Mouse (Mus musculus) stomach, embryonic 15.5 days (tissue): ENCODE measurements at regions not wholly inside any gene's neighbourhood (a gene's known extent, or its start where the extent isn't known, plus 50 kb on each side); places are given as distances from the start of the nearest gene placed in this dataset.

Experiments
- ATAC-seq: fragments of 200-750 bp; cut with Nextera tagmentation; 2 replicates; pipeline ENCODE4 v1.8.0; 2017; ENCODE audit warnings: low read depth, moderate number of reproducible peaks, moderate TSS enrichment; ENCODE audit not compliant: insufficient read depth, low FRiP score
- H3K27ac ChIP-seq: fragments of 300-500 bp; sonication (generic); 2 replicates; pipeline ENCODE4 v1.5.1; 2015; ENCODE audit warnings: mild to moderate bottlenecking, inconsistent platforms
- H3K27me3 ChIP-seq: fragments of 300-500 bp; sonication (generic); replicated peaks from 2 replicates; pipeline ENCODE4 v1.6.1; 2015; ENCODE audit warnings: inconsistent platforms
- H3K36me3 ChIP-seq: fragments of 300-500 bp; sonication (generic); 2 replicates; pipeline ENCODE4 v1.6.1; 2015; ENCODE audit warnings: inconsistent platforms
- H3K4me1 ChIP-seq: fragments of 300-500 bp; sonication (generic); 2 replicates; pipeline ENCODE4 v1.6.1; 2015; ENCODE audit warnings: inconsistent platforms
- H3K4me2 ChIP-seq: fragments of 300-500 bp; sonication (generic); 2 replicates; pipeline ENCODE4 v1.6.1; 2015; ENCODE audit warnings: mild to moderate bottlenecking, inconsistent platforms
- H3K4me3 ChIP-seq: fragments of 300-500 bp; sonication (generic); replicated peaks from 2 replicates; pipeline ENCODE4 v1.5.1; 2015; ENCODE audit warnings: inconsistent platforms
- H3K9ac ChIP-seq: fragments of 300-500 bp; sonication (generic); 2 replicates; pipeline ENCODE4 v1.6.1; 2015; ENCODE audit warnings: inconsistent platforms
- H3K9me3 ChIP-seq: fragments of 300-500 bp; sonication (generic); 2 replicates; pipeline ENCODE4 v1.6.1; 2016; ENCODE audit warnings: inconsistent platforms
- WGBS: fragments of 180-500 bp; shearing (Covaris S2); methylation state at CpG from one replicate; pipeline ENCODE4 v1.1.7; 2015; 5-methylcytosine and 5-hydroxymethylcytosine counted together

GRCm38 (mm10) chr6:148627090-148627605, 183.0 kb upstream of the Tmtc1 start:
- no peaks in the 10 kb centered on the region for H3K4me1 ChIP-seq
- ATAC-seq: no peak
- H3K4me3 ChIP-seq: no peak overlapping the region
- WGBS: 79% methylated on average over 1 of the region's 1 CpGs
- no peak overlapping the region for H3K9ac ChIP-seq
- no peaks in the 10 kb centered on the region for H3K36me3 ChIP-seq
- no peak overlapping the region for H3K27ac ChIP-seq
- no peaks in the 10 kb centered on the region for H3K9me3 ChIP-seq
- no peaks in the 10 kb centered on the region for H3K27me3 ChIP-seq
- no peak overlapping the region for H3K4me2 ChIP-seq

GRCm38 (mm10) chr6:148623119-148623770, 179.1 kb upstream of the Tmtc1 start:
- 90% methylated on average over 2 of the region's 2 CpGs for WGBS
- H3K4me3 ChIP-seq: no peak overlapping the region
- H3K27ac ChIP-seq: no peak overlapping the region
- no peaks in the 10 kb centered on the region for H3K27me3 ChIP-seq
- no peak overlapping the region for H3K9ac ChIP-seq
- H3K4me2 ChIP-seq: no peak overlapping the region
- H3K4me1 ChIP-seq: no peaks in the 10 kb centered on the region
- H3K36me3 ChIP-seq: no peaks in the 10 kb centered on the region
- ATAC-seq: no peak
- H3K9me3 ChIP-seq: no peaks in the 10 kb centered on the region

GRCm38 (mm10) chr6:148620034-148620433, 175.8 kb upstream of the Tmtc1 start:
- 50% methylated on average over 1 of the region's 1 CpGs for WGBS
- Histone ChIP-seq H3K27me3 (no peaks in the 10 kb centered on the region), H3K36me3 (no peaks in the 10 kb centered on the region), H3K4me2 (no peak overlapping the region), H3K4me3 (no peak overlapping the region), H3K4me1 (peaks cover 6% of the 10 kb centered on the region; the same call in 1 of the 2 replicates), H3K9me3 (no peaks in the 10 kb centered on the region), H3K27ac (no peak overlapping the region), H3K9ac (no peak overlapping the region)
- peak; percentile 87 for ATAC-seq

- 0 out of 2 replicates have a peak overlapping the region, but pooled peaks have one; percentile 10 for H3K4me2 ChIP-seq
- no peak for ATAC-seq
Observed at GRCm38 (mm10) chr6:148615931-148616330, 171.7 kb upstream of the Tmtc1 start.

GRCm38 (mm10) chr6:148615442-148615841, 171.3 kb upstream of the Tmtc1 start:
- no peaks in the 10 kb centered on the region for H3K27me3 ChIP-seq
- H3K4me2 ChIP-seq: 0 out of 2 replicates have a peak overlapping the region, but pooled peaks have one; percentile 10
- 18% methylated on average over 3 of the region's 3 CpGs for WGBS
- H3K9ac ChIP-seq: no peak overlapping the region
- H3K9me3 ChIP-seq: no peaks in the 10 kb centered on the region
- H3K4me3 ChIP-seq: no peak overlapping the region
- H3K4me1 ChIP-seq: peaks cover 6% of the 10 kb centered on the region; the same call in 1 of the 2 replicates
- no peak for ATAC-seq
- H3K27ac ChIP-seq: no peak overlapping the region; the same call in 1 of the 2 replicates
- no peaks in the 10 kb centered on the region for H3K36me3 ChIP-seq

More at GRCm38 (mm10) chr6:148615931-148616330, 171.7 kb upstream of the Tmtc1 start:
- no peaks in the 10 kb centered on the region for H3K36me3 ChIP-seq
- peaks cover 6% of the 10 kb centered on the region; the same call in 1 of the 2 replicates for H3K4me1 ChIP-seq
- H3K4me3 ChIP-seq: no peak overlapping the region
- no peaks in the 10 kb centered on the region for H3K27me3 ChIP-seq
- no peaks in the 10 kb centered on the region for H3K9me3 ChIP-seq
- WGBS: 20% methylated on average over 4 of the region's 4 CpGs
- no peak overlapping the region; the same call in 1 of the 2 replicates for H3K27ac ChIP-seq
- H3K9ac ChIP-seq: no peak overlapping the region

- ATAC-seq: no peak
- no peaks in the 10 kb centered on the region for H3K36me3 ChIP-seq
- no peak overlapping the region for H3K4me2 ChIP-seq
- 89% methylated on average over 5 of the region's 5 CpGs for WGBS
- H3K4me3 ChIP-seq: no peak overlapping the region
- H3K9ac ChIP-seq: no peak overlapping the region
- no peaks in the 10 kb centered on the region for H3K27me3 ChIP-seq
- no peaks in the 10 kb centered on the region for H3K9me3 ChIP-seq
- no peaks in the 10 kb centered on the region for H3K4me1 ChIP-seq
- H3K27ac ChIP-seq: no peak overlapping the region
Observed at GRCm38 (mm10) chr6:148608881-148609280, 164.7 kb upstream of the Tmtc1 start.

- H3K4me2 ChIP-seq: no peak overlapping the region
- H3K9me3 ChIP-seq: no peaks in the 10 kb centered on the region
- H3K4me3 ChIP-seq: no peak overlapping the region
- 72% methylated on average over 1 of the region's 1 CpGs for WGBS
- H3K9ac ChIP-seq: no peak overlapping the region
- H3K27ac ChIP-seq: no peak overlapping the region
- ATAC-seq: no peak
- H3K36me3 ChIP-seq: no peaks in the 10 kb centered on the region
- no peaks in the 10 kb centered on the region for H3K27me3 ChIP-seq
- no peaks in the 10 kb centered on the region for H3K4me1 ChIP-seq
Observed at GRCm38 (mm10) chr6:148605226-148605625, 161.0 kb upstream of the Tmtc1 start.

GRCm38 (mm10) chr6:148604790-148605189, 160.6 kb upstream of the Tmtc1 start:
- Histone ChIP-seq H3K4me3 (no peak overlapping the region), H3K27ac (no peak overlapping the region), H3K9me3 (no peaks in the 10 kb centered on the region), H3K4me1 (no peaks in the 10 kb centered on the region), H3K36me3 (no peaks in the 10 kb centered on the region), H3K4me2 (no peak overlapping the region), H3K9ac (no peak overlapping the region), H3K27me3 (no peaks in the 10 kb centered on the region)
- no peak for ATAC-seq
- 0% methylated on average over 1 of the region's 1 CpGs for WGBS

- no peak for ATAC-seq
- no peak overlapping the region for H3K9ac ChIP-seq
- no peak overlapping the region for H3K4me2 ChIP-seq
- H3K9me3 ChIP-seq: no peaks in the 10 kb centered on the region
- H3K4me1 ChIP-seq: peaks cover 4% of the 10 kb centered on the region; the same call in 1 of the 2 replicates
- no peak overlapping the region for H3K27ac ChIP-seq
- H3K27me3 ChIP-seq: no peaks in the 10 kb centered on the region
- H3K4me3 ChIP-seq: no peak overlapping the region
- H3K36me3 ChIP-seq: no peaks in the 10 kb centered on the region
- WGBS: 84% methylated on average over 2 of the region's 2 CpGs
Observed at GRCm38 (mm10) chr6:148603878-148604277, 159.7 kb upstream of the Tmtc1 start.

GRCm38 (mm10) chr6:148603460-148603859, 159.3 kb upstream of the Tmtc1 start:
- Histone ChIP-seq H3K4me2 (no peak overlapping the region), H3K27ac (no peak overlapping the region), H3K4me1 (peaks cover 8% of the 10 kb centered on the region; the same call in 1 of the 2 replicates), H3K27me3 (no peaks in the 10 kb centered on the region), H3K36me3 (no peaks in the 10 kb centered on the region), H3K4me3 (no peak overlapping the region), H3K9ac (no peak overlapping the region), H3K9me3 (no peaks in the 10 kb centered on the region)
- 54% methylated on average over 4 of the region's 4 CpGs for WGBS
- peak; percentile 92; the same call in 1 of the 2 replicates for ATAC-seq

GRCm38 (mm10) chr6:148602894-148603293, 158.7 kb upstream of the Tmtc1 start:
- Histone ChIP-seq H3K4me1 (peaks cover 9% of the 10 kb centered on the region; the same call in 1 of the 2 replicates), H3K36me3 (no peaks in the 10 kb centered on the region), H3K9ac (no peak overlapping the region), H3K4me2 (no peak overlapping the region), H3K4me3 (no peak overlapping the region), H3K9me3 (no peaks in the 10 kb centered on the region), H3K27ac (no peak overlapping the region), H3K27me3 (no peaks in the 10 kb centered on the region)
- 0 out of 2 replicates have a peak, but pooled peaks have one; percentile 38 for ATAC-seq
- 83% methylated on average over 2 of the region's 2 CpGs for WGBS

GRCm38 (mm10) chr6:148600934-148601333, 156.7 kb upstream of the Tmtc1 start:
- Histone ChIP-seq H3K9me3 (no peaks in the 10 kb centered on the region), H3K4me1 (peaks cover 9% of the 10 kb centered on the region; the same call in 1 of the 2 replicates), H3K4me2 (no peak overlapping the region), H3K36me3 (no peaks in the 10 kb centered on the region), H3K9ac (no peak overlapping the region), H3K27me3 (no peaks in the 10 kb centered on the region), H3K4me3 (no peak overlapping the region), H3K27ac (no peak overlapping the region)
- ATAC-seq: no peak
- 42% methylated on average over 2 of the region's 2 CpGs for WGBS
